Mouse (Mus musculus) ovary, postnatal 14 days (tissue): ENCODE measurements around the gene Cobll1.

Experiments used
- DNase-seq: peaks from one replicate; pipeline ENCODE4 v3.0.0; 2022; ENCODE audit warnings: low spot score

Gene Cobll1

DNA sequence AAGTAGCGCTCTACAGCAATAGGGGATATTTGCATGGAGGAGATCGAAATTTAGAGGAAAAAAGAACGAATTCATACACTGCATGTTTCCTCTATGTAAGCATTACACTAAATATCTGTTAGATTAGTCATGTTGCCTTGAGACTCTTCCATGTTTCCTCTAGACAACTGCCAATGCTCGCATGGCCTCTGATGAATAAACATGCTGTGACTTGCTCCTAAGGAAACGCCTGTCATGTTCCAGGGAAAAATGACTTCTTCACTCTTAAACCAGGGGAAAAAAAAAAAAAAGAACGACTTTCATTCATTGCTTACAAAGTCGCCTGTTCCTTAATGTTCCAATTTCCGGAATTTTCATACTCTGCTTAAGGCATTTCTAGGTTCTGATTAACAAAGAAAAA lies 2.1 kb downstream of the Cobll1 start:
- no peak for DNase-seq

DNA sequence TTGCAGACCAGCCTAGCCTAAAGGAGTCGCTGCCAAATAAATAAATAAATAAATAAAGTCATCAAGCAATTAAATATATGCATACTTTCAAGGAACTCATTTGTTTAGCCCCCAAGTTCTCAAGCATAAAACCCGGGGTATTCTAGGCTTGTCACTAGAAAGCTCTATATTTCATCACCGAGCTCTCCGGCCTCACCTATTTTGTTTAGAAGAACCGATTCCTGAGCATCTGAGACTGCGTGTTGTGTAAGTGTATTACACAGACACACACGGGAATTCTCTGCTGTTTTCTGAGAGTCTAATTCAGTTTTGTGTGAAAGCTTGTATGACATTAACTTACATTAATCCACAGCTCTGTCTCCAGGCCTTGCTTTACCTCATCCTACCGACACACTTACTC lies 2.6 kb downstream of the Cobll1 start:
- no peak for DNase-seq

DNA sequence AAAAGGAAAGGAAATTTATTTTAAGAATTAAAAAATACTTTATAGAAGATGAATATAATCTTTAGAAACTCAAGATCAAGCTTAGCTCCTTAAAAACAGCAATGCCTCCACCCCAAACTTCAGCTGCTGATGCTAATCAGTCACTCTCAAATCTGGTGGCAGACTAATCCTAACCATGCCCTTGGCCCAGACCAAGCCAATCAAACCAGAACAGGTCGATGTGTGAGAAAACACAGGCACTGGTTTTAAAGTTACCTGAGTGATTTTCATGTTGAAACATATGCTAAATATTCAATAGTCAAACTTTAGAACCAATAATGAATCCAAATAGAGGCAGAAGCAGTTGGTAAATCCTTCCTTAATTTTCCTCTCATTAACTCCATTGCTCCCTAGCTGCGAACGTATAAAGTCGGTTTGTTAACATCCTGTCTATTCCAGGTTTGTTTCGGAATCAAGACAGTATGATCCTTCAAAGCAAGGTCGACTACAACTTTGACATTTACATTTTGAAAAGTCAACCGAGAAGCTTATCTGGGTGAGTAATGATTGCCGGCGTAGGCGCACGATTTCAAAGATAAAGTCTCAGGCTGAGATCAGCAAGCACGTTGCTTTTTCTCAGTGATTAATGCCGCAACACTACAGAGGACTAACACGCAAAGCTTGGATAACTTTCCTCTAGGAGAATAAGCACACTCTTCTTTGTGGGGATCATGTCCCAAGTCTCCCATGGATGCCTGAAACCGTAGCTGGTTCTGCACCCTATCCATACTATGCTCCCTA lies 6.3 kb downstream of the Cobll1 start:
- no peak for DNase-seq

DNA sequence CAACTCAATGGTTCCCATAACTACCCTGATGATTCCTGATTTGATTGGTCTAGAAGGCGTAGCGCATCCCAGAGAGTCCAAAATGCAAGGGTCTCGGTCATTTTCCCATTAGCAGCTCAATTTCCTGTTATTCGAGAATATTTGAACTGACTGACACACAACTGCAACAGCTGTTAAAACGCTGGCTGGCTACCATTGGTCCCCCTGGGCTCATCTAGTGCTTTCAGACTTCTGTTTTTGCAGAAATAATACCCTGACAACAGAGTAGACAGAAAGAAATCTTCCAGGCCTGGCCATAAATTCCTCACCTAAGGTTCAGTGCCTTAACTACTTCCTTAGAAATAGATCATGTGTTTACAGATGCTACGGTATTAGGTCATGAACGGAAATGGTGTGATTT lies 10.8 kb downstream of the Cobll1 start:
- DNase-seq: no peak

DNA sequence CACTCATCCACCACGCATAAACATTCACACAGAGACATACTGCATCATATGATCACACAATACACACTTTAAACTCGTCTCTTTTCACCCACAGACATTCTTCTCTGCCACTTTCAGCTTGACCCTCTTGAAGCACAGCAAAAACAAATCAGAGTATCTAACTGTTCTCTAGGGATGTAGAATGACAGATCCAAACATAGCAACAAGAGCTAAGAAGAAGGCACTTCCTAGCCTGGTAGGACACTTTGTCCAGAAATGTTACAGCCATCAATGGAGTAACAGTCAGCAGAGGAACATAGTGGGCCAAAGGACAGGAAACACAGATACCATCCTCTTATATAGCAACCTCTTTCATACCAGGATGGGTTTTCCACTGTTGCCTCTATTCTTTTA lies 11.3 kb downstream of the Cobll1 start:
- no peak for DNase-seq

DNA sequence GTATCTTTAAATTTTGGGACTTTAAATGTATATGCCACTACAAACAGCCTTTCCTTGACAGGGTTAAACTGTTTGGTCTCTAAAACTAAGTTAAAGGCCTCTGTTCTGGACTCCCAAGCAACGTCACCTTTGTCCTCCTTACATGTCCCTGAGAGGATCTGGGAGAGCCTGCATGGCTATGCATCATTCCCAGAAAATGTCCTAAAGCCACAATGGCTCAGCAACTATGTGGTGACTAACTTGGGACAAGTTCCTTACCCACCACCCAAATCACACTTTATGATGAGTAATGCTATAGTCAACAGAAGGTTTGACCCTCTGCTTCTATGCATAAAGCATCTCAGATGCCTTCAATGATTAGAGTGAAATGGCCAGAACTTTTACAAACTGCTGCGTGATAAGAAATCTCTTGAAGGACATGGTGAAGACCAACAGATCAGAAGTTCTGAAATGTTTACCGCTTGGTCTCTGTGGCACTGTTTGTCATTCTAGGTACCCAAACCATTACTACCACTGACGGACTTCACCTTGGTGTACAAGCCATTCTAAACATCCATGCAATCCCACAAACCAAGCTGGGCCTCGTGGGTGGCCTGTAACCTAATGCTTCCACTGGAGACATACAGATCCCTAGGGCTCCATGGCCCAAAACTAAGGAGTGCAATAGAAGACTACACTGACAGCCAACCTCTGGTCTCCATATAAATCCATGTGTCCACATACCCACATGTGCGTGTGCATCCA lies 11.9 kb downstream of the Cobll1 start:
- DNase-seq: no peak

DNA sequence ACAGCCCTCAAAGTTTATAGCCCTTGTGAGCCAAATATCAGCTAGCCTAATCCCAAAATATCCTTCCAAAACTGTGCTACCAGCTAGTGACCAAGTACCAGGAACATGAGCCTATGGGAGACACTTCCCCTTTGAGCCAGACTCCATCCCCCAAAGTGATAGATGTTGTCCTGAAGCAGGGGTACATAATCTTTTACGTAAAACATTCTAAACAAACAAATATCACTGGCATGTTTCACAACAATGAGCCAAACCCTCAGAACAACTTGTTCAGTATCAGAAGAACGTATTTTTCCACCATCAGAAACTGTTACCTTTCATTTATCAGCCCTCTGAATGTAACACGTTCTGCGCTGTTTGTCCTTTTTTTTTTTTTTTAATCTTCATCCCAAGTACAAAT lies 12.7 kb downstream of the Cobll1 start:
- no peak for DNase-seq

DNA sequence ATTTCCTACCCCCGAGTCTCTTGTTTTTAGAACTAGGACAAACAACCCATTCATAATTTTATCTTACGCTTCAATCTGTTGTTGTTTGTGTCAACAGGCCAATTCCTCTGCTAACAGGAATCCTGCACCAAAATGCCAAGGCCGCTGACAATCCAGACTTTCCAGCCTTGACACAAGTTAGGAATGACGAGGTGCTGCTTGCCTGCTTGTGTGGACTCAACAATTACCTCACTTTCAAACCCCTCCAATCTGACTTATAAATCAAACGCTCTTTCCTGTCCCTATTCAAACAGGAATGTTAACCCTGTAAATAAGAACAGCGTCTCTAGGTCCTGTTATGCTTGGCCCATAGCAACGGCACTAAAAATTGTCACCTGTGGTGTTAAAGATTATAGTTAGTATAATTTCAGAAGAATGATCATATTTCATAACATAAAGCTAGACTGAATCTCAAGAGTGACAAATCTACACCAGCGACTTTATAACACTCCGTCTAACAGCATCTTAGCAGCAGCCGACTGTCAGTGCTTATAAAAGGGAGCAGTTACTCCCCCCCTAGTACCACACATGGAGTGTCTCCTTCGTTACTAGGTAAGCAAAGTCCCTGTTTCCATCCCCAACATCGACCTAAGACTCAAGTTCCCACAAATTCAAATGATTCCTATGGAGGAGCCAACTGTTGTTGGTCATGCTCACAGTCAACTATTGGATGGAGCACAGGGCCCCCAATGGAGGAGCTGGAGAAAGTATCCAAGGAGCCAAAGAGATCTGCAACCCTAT lies 15.1 kb downstream of the Cobll1 start:
- no peak for DNase-seq

DNA sequence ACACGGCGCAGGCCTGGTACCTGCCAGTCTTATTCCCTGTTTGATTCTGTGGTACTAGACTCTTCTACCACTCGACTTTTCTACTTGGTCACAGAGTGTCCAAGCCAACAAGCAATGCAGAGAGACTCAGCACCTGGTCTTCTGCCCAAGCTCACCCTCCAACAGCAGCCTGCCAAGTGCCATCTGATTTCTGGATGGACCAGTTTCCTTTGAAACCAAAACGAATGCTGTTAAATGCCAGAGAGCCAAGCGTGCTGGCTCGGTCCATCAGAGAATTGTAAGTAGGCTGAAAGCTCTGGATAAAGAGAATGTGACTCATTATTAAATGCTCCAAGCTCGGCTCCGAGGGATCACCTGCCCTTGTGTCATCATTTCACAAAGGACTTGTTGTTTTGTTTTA lies 16.2 kb downstream of the Cobll1 start:
- no peak for DNase-seq

DNA sequence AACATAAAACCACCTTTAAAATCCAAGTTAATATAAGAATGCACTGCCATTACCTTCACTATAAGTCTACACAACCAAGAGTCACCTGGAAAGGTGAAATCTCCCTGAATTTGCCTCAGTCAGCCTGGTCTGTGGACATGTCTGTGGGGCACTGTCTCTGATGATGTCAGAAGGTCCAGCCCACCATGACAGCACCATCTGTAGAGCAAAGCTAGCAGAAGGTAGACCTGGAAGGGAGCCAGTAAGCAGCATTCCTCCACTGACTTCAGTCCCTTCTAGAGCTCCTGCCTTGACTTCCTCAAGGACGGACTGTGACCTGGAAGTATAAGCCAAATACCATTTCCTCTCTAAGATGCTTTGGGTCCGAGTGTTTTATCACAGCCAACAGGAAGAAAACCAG lies 17.6 kb downstream of the Cobll1 start:
- DNase-seq: no peak

DNA sequence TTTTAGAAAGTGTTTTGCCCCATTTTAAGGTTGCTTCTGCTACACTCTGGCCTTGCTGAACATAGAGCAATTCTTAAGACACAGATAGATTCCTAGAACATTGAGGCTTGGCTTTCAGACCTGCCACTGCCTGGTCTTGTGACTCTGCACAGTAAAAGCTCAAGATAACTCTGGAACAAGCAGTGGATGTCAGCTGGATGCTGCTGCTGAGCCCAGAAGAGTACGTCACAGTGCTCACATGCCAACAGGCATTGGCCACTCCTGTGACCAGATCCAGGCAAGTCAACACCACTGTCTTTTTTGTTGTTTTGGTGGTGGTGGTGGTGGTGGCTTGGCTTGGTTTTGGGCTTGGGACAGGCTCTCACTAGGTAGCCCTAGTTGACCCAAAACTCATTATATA lies 18.6 kb downstream of the Cobll1 start:
- no peak for DNase-seq

DNA sequence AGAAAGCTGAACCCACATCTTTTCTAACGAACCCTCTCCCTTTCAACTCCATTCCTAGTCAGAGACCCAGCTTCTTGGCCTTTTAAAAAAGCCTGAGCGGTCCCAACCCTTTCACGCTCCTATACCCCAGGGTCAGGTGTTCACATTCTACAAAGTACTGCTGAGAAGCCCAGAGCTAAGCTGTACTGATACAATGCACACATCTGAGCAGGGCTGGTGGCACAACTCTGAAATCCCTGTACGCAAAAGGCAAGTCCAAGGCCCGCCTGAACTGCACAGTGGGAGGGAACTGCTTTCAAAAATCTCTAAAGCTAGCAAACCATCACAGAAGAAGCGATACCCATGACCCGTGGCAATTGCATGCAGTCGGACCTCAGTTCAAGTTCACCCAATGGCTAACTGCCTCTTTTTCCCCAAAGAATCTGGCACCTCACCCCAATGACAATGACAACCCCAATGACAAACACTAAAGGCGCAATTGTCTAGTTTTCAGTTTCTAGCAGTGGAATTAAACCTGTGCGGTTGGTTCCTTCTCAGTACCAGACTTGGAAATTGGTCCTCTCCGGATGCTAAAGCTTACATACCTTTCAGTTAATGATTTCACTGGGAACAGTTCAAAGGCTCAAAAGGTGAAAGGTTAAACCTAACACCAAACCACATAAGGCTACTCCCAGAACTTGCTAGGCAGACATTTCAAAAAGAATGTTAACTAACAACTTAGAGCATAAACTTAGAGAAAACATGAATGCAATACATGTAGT lies 19.6 kb downstream of the Cobll1 start:
- DNase-seq: no peak

DNA sequence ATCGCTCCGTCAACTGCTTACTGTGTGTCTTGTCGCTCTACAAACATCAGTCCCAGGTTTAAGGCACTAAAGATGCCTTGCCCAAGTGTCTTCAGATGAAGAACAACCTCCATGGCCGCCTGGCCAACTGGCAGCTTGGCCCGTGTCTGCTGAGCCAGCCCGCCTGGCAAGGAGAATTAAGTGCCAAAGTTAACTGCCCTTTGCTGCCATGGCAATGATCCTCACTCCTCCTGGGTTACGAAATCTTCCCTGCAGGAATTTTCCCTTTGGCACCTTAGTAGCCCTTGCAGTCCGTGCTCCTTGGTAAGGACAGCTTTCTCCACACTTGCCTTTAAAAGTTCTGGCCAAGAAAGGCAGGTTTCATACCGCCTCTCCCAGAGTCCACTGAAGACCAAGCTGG lies 20.9 kb downstream of the Cobll1 start:
- no peak for DNase-seq

DNA sequence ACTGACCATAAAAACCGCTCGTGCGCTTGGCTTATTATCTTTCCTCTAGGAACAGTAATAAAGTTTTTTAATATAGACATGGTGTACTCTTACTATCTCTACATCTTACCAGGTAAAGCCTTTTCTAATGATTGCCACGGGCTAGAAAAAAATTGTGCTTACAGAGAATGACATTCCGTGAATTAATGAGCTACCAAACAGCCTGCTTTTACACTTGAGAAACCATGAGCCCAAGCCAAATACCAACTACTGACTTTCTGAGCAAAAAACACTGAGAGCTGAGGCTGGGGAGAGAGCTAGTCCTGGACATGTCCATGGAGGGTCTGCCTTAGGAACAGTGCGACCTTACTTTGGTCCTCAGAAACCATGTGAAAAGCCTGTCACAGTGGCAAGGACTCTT lies 21.5 kb downstream of the Cobll1 start:
- DNase-seq: no peak

DNA sequence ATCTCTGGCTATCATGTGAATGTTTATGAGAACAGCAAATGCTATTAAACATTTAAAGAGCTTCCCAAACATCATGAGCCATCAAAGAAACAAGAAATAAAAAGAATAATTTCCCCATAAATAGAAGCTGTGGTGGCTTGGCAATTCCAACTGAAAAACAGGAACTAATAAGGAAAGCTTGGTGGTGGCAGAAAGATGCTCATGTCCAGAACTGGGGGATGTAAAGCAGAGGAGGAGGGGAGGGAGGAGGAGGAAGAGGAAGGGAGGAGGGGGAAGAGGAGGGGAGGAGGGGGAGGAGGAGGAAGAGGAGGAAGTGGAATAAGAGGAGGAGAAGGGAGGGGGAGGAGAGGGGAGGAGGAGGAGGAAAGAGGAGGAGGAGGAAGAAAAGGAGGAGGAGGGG lies 23.0 kb downstream of the Cobll1 start:
- DNase-seq: no peak

DNA sequence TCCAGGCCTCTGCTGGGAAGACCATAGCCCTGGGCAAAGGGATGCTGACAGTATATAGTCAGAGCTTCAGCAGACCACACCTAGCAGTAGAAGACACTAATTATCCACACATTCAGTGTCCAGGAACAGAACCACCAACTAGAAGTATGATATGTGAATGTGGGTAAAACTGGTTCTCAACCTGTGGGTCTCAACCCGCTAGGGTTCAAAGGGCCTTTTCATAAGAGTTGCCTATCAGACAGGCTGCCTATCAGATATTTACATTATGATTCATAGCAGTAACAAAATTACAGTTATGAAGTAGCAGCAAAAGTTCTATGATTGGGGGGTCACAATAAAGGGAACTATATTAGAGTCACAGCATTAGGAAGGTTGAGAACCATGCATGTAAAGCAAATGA lies 24.6 kb downstream of the Cobll1 start:
- no peak for DNase-seq

DNA sequence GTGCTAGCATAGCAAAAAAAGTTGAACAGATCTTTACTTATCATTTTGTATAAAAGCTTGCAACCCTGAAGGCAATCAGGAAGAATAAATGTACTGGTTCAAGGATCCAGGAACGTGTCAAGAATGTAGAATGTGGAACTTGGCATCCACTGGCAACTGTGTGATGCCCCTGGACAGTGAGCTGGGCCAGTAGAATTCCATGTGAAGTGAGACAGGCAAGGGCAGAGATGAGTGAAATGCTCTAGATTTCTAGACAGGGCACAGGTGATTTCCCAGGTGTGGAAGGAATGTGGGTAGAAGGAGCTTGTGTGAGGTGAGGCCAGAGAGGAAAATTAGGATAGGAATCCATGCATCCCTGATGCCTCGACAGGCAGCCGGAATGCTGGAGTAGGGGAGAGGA lies 25.5 kb downstream of the Cobll1 start:
- no peak for DNase-seq

DNA sequence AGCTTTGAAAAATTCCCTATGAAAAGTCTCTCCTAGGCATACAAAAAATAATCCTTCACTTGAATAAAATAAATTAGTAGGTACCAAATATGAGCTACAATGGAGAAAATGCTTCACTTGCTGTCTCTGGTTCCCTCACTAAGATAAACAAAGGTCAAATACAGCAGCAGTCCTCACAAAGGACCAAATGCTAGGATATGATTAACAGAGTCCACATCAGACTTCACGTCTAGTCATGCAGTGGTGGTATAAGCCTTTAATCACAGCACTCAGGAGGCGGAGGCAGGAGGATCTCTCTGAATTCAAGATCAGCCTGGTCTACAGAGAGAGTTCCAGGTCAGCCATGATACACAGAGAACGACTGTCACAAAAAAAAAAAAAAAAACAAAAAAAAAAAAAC lies 27.6 kb downstream of the Cobll1 start:
- DNase-seq: no peak

DNA sequence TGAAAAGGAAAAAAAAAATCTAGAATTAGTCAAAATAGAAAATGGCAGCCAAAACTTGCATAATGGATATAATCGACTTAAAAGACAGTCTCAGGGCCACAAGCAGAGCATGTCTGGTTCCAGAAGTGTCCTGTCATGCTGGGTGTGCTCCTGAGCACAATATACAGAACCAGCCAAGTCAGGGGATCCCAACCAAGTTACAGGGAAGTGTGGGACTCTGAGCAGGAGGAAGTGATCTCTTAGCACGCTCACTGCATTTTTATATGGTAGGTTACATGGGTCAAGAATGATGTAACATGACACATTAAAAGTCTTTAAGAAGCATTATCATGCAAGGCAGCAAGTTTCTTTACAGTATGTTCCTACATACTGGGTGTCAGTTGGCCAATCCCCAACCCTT lies 31.5 kb downstream of the Cobll1 start:
- no peak for DNase-seq

DNA sequence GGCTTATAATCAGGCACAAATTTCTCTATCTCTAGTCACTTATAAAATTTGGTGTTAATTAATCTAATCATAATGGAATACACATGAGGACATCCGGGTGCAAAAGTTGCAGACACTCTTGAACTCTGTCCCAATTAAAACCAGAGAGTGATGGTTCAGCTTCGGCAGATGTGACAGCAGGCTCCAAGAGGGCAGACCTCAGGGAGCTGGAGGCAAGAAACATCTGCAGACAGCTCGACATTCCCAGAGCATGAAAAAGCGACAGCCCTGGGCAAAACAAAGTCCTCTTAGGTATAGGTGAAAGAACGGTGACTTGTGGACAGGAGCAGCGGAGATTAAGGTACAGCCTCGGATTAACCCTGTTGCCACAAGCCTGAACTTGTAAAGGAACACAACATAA lies 35.5 kb downstream of the Cobll1 start:
- DNase-seq: no peak

DNA sequence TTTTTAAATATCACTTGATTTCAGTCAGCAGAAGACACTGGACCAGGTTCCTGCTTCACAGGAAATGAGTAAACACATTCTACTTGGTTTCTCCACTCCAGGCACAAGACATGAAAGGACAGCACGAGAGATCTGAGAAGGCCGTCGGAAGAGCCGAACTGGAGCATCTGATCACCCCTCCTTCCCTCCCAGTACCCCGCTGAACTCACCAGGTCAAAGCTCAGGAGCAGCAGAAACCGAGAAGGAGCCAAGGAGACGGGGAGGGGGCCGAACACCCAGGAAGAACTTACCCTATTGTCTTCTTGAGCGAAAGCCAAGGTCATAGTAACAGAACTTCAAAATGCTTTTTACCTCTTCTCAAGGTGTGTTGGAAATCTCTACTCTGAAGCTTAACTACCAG lies 39.5 kb downstream of the Cobll1 start:
- DNase-seq: no peak

DNA sequence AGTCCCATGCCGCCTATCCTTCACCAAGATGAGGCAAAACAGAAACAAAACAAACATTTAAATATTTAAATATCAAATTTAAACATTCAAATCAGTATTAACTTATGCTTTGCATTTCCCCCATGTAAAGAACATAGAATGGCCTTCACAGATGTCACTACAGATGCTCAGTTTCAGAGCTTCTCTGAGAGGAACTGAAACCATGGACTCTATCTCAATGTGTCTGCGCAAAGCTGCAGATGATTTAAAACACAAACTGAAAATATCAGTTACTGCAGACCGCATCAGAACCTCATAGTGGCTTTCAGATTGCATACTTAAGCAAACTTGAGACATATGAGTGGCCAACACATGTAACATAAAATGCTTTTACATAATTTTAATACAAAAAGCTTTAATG lies 40.6 kb downstream of the Cobll1 start:
- no peak for DNase-seq
